Comparison of ENCODE assay signal across 10 mouse cellular contexts in the genomic region with DNA sequence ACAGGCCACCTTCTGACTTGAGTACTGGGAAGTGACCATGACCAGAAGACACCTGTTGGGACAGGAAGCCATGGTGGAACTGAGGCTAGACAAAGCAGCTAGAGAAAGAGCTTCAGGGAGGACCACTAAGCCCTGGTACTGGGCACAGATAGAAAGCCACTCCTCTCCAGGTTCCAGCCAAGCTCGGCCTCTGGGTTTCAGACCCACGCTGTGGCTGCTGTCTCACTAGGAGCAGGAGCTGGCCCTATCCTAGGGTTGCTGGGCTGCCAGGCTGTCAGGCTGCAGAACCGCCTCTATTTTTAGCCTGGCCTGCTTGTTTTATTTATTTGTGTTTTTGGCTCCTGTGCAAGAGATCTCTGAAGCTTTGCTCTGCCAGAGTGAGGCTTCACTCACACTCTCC.
DNase-seq lines count a peak whose midpoint lies in the region; ATAC-seq and TF ChIP-seq lines count a peak whose summit lies in the region.
"Had no signal": no experiment of that assay in that cellular context is flagged by ENCODE, and none has a peak within 500 bp of the region (broad histone marks: within the 10 kb centered on the region; RNA-seq: fewer than 3 reads in every experiment).

No protein-coding gene starts in this region.

- intact Hi-C loops in heart, adult 2 months (cut with DNase I): no loop called here

- no peak for TF ChIP-seq EP300 in heart, adult 2 months (IDR thresholded peaks at IDR 0.05; ENCODE audit: insufficient read depth, low read depth, low read length)

- TF ChIP-seq CTCF in heart, adult 2 months (IDR thresholded peaks at IDR 0.05): no peak

- ATAC-seq in lung, embryonic 16.5 days (ENCODE audit: low read depth): peak; percentile 85

- 0 out of 2 replicates have a peak overlapping the region, but pooled peaks have one; percentile 20 for H3K27ac ChIP-seq in brown adipose tissue, adult 24 weeks (replicated peaks; ENCODE audit: low read depth, low read length)
- peak overlapping the region; percentile 78 for H3K27ac ChIP-seq in heart, adult 2 months
- H3K27ac ChIP-seq in lung, embryonic 16.5 days (ENCODE audit: low read length): peak overlapping the region; percentile 47
- H3K27ac ChIP-seq: kidney, postnatal 0 days had no signal

- no peak for TF ChIP-seq POLR2A in heart, adult 2 months (IDR thresholded peaks at IDR 0.05; ENCODE audit: insufficient read depth, low read depth, low read length)

- WGBS in heart, adult 2 months: 42% methylated on average over 3 of the region's 3 CpGs
- 41% methylated on average over 3 of the region's 3 CpGs for WGBS in lung, embryonic 16.5 days

- no peaks in the 10 kb centered on the region; the same call in 1 of the 2 replicates for H3K4me1 ChIP-seq in brown adipose tissue, adult 24 weeks (ENCODE audit: control insufficient read depth, insufficient read depth, insufficient read length, low read length)
- peaks cover 7% of the 10 kb centered on the region for H3K4me1 ChIP-seq in heart, adult 2 months (ENCODE audit: control insufficient read depth, insufficient read depth, low read length)
- peaks cover 12% of the 10 kb centered on the region for H3K4me1 ChIP-seq in lung, embryonic 16.5 days (replicated peaks; ENCODE audit: control insufficient read depth, insufficient read depth, low read length)

- no peak overlapping the region for H3K4me2 ChIP-seq in lung, embryonic 16.5 days (ENCODE audit: low read depth, low read length)

- H3K79me2 ChIP-seq in heart, adult 2 months (replicated peaks; ENCODE audit: control insufficient read depth, insufficient read depth, low read length): no peaks in the 10 kb centered on the region

- peak; percentile 19 to 35 for DNase-seq in frontal cortex, adult 2 months (ENCODE audit: extremely low spot score in 1 of 2, low spot score in 1 of 2)
- no peak for DNase-seq in frontal cortex, postnatal 14 days (ENCODE audit: low spot score in 2 of 2)
- DNase-seq in heart, adult 2 months: peak; percentile 49 to 75
- no peak for DNase-seq in spleen, adult 12 weeks (ENCODE audit: low spot score)
- no peak for DNase-seq in MN1 (ENCODE audit: low spot score)
- DNase-seq in thymus, postnatal 14 days: no peak
- DNase-seq: spleen, adult 18-20 months had no signal

- H3K36me3 ChIP-seq in heart, adult 2 months (ENCODE audit: control insufficient read depth, insufficient read depth, low read length): no peaks in the 10 kb centered on the region; the same call in 1 of the 2 replicates
- no peaks in the 10 kb centered on the region for H3K36me3 ChIP-seq in lung, embryonic 16.5 days (ENCODE audit: control insufficient read depth, insufficient read depth, low read length)

- H3K27me3 ChIP-seq in heart, adult 2 months (ENCODE audit: control insufficient read depth, insufficient read depth, low read length): no peaks in the 10 kb centered on the region
- H3K27me3 ChIP-seq in lung, embryonic 16.5 days (ENCODE audit: control insufficient read depth, insufficient read depth, low read depth, low read length): no peaks in the 10 kb centered on the region

- H3K9me3 ChIP-seq in lung, embryonic 16.5 days (ENCODE audit: control insufficient read depth, low read length): no peaks in the 10 kb centered on the region

- no peak overlapping the region for H3K4me3 ChIP-seq in brown adipose tissue, adult 24 weeks (ENCODE audit: insufficient read depth, low read depth, low read length)
- no peak overlapping the region for H3K4me3 ChIP-seq in heart, adult 2 months
- H3K4me3 ChIP-seq in lung, embryonic 16.5 days (ENCODE audit: low read length): no peak overlapping the region

- H3K9ac ChIP-seq in heart, adult 2 months (ENCODE audit: low read depth, low read length): peak overlapping the region; percentile 26; the same call in 1 of the 2 replicates
- H3K9ac ChIP-seq in lung, embryonic 16.5 days (ENCODE audit: low read length): no peak overlapping the region

Comparison
In these comparisons a context has a peak if more than half of its experiments do, and no peak if none do; other contexts are left out.
1. DNase-seq: peak in frontal cortex, adult 2 months (2 of 2) and heart, adult 2 months (2 of 2); none in frontal cortex, postnatal 14 days (0 of 2), spleen, adult 12 weeks (single experiment), MN1 (single experiment) and thymus, postnatal 14 days (single experiment).
2. H3K27ac ChIP-seq: peak in every context shown above with its lines; median percentile 78 in heart, adult 2 months; 47 in lung, embryonic 16.5 days; 20 in brown adipose tissue, adult 24 weeks.